Mouse (Mus musculus): ENCODE data around the gene Nsd2.
A peak's percentile ranks its signal among the peaks of the same experiment; 100 is the strongest.

The Nsd2 gene

DNA sequence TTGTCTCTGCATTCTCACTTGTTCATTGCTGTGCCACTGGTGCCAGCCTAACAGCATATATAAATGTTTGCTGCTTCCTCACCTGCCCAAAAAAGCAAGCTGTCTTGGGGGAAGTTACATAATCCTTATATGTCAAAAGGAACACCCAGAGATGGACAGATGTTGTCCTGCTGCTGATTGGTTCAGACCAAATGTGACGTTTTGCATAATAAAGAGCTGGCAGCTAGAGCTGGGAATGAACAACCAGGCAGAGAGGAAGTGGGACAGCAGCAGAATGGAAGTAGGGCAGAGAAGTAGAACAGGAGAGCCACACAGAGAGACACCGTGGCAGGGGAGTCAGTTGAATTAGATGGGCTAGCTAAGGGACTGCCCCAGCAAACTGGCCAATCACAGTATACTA, 111.9 kb downstream of the Nsd2 start:
- DNase-seq (ENCODE audit: low read depth, low spot score) = no peak

DNA sequence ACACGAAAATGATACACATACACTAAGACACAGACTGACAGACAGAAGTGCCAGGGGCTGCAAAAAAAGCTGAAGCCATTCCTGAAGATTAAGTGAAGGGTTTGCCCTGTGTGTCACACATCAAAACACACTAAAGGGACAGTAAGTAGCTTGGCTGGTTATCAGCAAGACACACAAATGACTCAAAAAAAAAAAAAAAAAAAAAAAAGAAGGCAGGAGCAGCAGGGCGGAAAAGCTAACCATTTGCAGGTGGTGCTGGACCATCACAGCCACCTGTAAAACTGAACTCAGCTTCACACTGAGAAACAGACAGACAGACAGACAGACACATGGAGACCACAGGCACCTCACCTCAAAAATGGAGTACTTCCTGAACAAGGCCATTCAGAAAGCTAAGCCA, 113.6 kb downstream of the Nsd2 start:
- no peak for DNase-seq (ENCODE audit: low read depth, low spot score)

DNA sequence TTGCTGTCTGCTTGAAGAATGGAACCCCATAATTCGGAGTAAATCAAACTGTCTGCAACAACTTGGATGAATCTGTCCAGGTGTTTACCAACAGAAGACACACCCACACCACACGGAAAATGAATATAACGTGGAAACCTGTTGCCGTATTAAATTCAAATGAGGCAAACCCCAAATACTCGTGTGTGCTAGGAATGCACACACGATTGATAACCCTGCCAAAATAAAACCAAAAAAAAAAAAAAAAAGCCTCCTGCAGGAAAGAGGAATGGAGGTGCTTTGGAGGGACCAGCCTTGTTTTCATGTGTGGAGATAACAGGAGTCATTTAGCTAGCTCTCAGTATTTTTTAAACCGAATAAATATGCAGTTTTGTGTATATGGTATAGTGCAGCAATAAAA, 114.4 kb downstream of the Nsd2 start:
- no peak for DNase-seq (ENCODE audit: low read depth, low spot score)

DNA sequence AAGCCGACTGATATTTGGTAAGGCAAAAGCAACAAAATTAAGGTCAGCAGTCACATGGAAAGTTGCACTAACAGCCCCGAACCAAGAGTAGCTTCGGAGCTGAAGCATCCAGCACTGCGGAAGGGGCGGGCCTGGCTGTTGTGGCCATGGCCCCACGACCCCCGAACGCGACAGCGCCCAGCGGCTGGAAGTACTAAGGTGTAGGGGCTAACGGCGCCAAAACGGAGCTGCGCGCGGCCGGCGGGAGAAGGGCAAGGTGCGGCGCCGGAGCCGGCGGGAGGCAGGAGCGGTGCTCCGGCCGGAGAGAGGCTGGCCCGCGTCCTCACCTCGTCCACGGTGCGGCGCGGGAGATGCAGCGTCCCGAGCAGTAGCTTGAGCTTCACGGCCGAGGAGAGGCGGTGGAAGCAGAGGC, 115.2 kb downstream of the Nsd2 start:
- no peak for DNase-seq (ENCODE audit: low read depth, low spot score)

DNA sequence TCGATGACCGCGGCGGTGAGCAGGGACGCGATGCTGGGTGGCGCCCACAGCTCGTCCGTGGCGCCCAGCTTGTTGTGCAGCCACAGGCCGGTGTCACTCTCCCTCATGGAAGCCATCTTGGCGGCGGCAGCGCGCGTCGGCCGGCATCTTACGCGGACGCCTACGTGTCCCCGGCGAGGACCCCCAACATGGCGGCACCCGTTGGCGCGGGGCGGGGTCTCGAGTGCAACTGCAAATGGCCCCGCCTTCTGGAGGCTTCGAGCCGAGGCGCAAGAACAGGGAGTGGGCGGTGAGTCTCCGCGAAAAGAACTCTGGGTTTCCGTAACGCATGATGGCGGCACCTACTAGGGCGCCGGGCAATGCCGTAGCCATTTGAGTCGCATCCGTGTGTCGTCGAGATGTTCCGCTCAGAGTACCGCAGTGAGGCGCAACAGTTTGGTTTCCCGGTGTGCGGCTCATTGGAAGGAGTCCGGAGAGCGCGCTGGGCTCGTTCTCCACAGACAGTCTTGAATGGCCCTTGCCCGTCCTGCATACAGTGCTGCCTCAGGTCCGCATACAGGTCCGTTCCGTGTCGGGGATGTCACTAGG, 115.7 kb downstream of the Nsd2 start, which contains the start of gene Nelfa:
Gene Nelfa, minus strand, starts transcription at position 294 of the 588 bp plus-strand sequence.
- DNase-seq (ENCODE audit: low read depth, low spot score) = peak; percentile 99

DNA sequence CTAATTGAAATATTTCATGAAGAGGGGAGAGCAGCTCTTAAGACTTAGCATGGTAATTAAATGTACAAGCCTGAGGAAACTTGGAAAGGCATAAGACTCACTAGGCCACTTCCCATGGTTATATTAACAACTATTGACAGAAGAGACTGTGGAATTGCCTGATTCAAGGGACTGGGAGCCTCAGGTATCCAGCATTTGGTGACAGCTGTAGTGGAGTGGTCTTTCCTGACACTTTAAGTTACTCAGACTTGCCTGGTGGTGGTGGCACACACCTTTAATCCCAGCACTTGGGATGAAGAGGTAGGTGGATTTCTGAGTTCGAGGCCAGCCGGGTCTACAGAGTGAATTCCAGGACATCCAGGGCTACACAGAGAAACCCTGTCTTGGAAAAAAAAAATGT, 116.7 kb downstream of the Nsd2 start:
- DNase-seq (ENCODE audit: low read depth, low spot score) = no peak

DNA sequence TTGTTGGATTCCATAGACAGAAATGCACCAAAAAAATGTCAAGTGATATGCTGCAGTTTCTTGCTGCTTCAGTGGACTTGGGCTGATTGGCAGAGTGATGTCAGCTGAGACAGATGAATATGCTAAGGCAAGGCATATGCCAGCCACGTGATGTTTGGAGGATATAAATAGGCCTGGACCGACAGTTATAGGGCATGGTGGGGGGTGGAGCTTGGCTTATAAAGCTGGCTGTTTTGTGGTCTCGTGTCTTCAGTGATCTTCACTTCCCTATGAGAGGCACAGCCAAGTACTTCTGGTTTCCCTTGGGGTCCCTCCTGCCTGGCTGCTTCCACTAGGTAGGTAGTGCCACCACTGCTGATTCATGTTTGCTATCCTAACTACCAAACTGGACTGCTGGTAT, 117.9 kb downstream of the Nsd2 start:
- no peak for DNase-seq (ENCODE audit: low read depth, low spot score)

DNA sequence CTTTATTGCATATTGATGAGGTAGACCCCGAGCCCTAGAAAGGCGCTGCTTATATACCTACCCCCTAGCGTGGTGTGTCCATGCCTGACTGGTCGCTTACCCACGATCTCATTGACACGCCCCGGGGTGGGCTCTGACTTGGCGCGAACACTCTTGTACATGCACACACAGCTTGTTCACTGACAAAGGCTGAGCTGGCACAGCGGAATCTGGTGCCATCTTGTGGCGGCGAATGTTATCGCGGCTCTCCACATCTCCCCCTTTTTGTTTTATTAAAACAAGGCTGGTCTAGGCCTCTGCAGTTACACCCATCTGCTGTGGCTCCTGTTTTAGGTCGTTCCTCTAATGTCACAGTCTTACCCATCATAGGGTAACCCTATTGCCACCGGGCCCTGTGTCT, 126.5 kb downstream of the Nsd2 start:
- DNase-seq (ENCODE audit: low read depth, low spot score) = peak; percentile 35

All from ZHBTc4 (cell line).